Mouse (Mus musculus) midbrain, embryonic 14.5 days (tissue): ENCODE results near the gene Zfyve28. TPM values are rescaled to one million over a fixed set of nuclear protein-coding genes. Genes with fewer than 3 reads are reported as not detected.
A peak's percentile ranks its signal among the peaks of the same experiment; 100 is the strongest.

ENCODE experiments used
- ATAC-seq: fragments of 200-750 bp; cut with Nextera tagmentation; 2 replicates; pipeline ENCODE4 v1.8.0; 2017; ENCODE audit warnings: moderate number of reproducible peaks, moderate library complexity; ENCODE audit not compliant: low FRiP score, low TSS enrichment
- DNase-seq: peaks from one replicate; pipeline ENCODE4 v3.0.0-alpha.2; 2015
- H3K27ac ChIP-seq: fragments of 300-500 bp; sonication (generic); replicated peaks from 2 replicates; pipeline ENCODE4 v1.5.1; 2014; ENCODE audit warnings: mild to moderate bottlenecking, low read depth, low read length, moderate library complexity
- H3K27me3 ChIP-seq: fragments of 300-500 bp; sonication (generic); 2 replicates; pipeline ENCODE4 v1.6.1; 2014; ENCODE audit warnings: low read length, control low read depth, mixed read lengths; ENCODE audit not compliant: control insufficient read depth, insufficient read depth
- H3K36me3 ChIP-seq: fragments of 300-500 bp; sonication (generic); 2 replicates; pipeline ENCODE4 v1.6.1; 2014; ENCODE audit warnings: low read length, control low read depth; ENCODE audit not compliant: control insufficient read depth, insufficient read depth
- H3K4me1 ChIP-seq: fragments of 300-500 bp; sonication (generic); 2 replicates; pipeline ENCODE4 v1.6.1; 2014; ENCODE audit warnings: mild to moderate bottlenecking, antibody characterized with exemption, low read length, control low read depth; ENCODE audit not compliant: control insufficient read depth, insufficient read depth
- H3K4me2 ChIP-seq: fragments of 300-500 bp; sonication (generic); 2 replicates; pipeline ENCODE4 v1.6.1; 2014; ENCODE audit warnings: mild to moderate bottlenecking, low read length, moderate library complexity
- H3K4me3 ChIP-seq: fragments of 300-500 bp; sonication (generic); replicated peaks from 2 replicates; pipeline ENCODE4 v1.5.1; 2014; ENCODE audit warnings: low read depth, low read length
- H3K9ac ChIP-seq: fragments of 300-500 bp; sonication (generic); replicated peaks from 2 replicates; pipeline ENCODE4 v1.6.1; 2014; ENCODE audit warnings: mild to moderate bottlenecking, low read length, moderate library complexity
- H3K9me3 ChIP-seq: fragments of 300-500 bp; sonication (generic); 2 replicates; pipeline ENCODE4 v1.6.1; 2016; ENCODE audit warnings: low read length, control low read depth, mixed read lengths; ENCODE audit not compliant: control insufficient read depth
- WGBS: fragments of 180-500 bp; shearing (Covaris S2); extraction: QIAGEN DNeasy Blood & Tissue Kit; methylation state at CpG from one replicate; pipeline ENCODE4 v1.1.7; 2014; 5-methylcytosine and 5-hydroxymethylcytosine counted together
- polyA plus RNA-seq: library from polyadenylated mRNA; unstranded; fragments of >200 nt; fragmentation: Nextera tagmentation; extraction: Ambion mirVana; gene quantifications from 2 replicates; pipeline ENCODE4 v1.2.1, GENCODE M21; 2014

Zfyve28 gene
- polyA plus RNA-seq, 1 experiment from 2014 or later = 2.8 TPM

GRCm38 (mm10) chr5:34252307-34252966 is 35.8 kb downstream of the Zfyve28 start:
- no peaks in the 10 kb centered on the region for H3K27me3 ChIP-seq

GRCm38 (mm10) chr5:34251794-34252193 is 36.5 kb downstream of the Zfyve28 start:
- Histone ChIP-seq H3K27me3 (no peaks in the 10 kb centered on the region), H3K36me3 (no peaks in the 10 kb centered on the region), H3K4me1 (peaks cover 29% of the 10 kb centered on the region), H3K9ac (no peak overlapping the region), H3K4me3 (no peak overlapping the region), H3K27ac (peak overlapping the region; percentile 46), H3K9me3 (no peaks in the 10 kb centered on the region), H3K4me2 (no peak overlapping the region)
- 35% methylated on average over 4 of the region's 4 CpGs for WGBS
- DNase-seq (peak; percentile 31), ATAC-seq (no peak)

More at GRCm38 (mm10) chr5:34252307-34252966, 35.8 kb downstream of the Zfyve28 start:
- no peak for ATAC-seq
- WGBS = 18% methylated on average over 4 of the region's 4 CpGs
- no peaks in the 10 kb centered on the region for H3K36me3 ChIP-seq
- DNase-seq = peak; percentile 81
- H3K9me3 ChIP-seq = no peaks in the 10 kb centered on the region
- peak overlapping the region; percentile 46 for H3K27ac ChIP-seq
- H3K4me3 ChIP-seq = no peak overlapping the region
- H3K9ac ChIP-seq = no peak overlapping the region
- peaks cover 29% of the 10 kb centered on the region for H3K4me1 ChIP-seq
- no peak overlapping the region for H3K4me2 ChIP-seq

GRCm38 (mm10) chr5:34250090-34250489 is 38.2 kb downstream of the Zfyve28 start:
- H3K9ac ChIP-seq = no peak overlapping the region
- no peak overlapping the region for H3K4me3 ChIP-seq
- ATAC-seq (no peak), DNase-seq (peak; percentile 52)
- WGBS = 58% methylated on average over 3 of the region's 3 CpGs
- no peaks in the 10 kb centered on the region for H3K27me3 ChIP-seq
- no peaks in the 10 kb centered on the region for H3K9me3 ChIP-seq
- H3K4me2 ChIP-seq = no peak overlapping the region
- H3K4me1 ChIP-seq = peaks cover 29% of the 10 kb centered on the region
- H3K36me3 ChIP-seq = no peaks in the 10 kb centered on the region
- H3K27ac ChIP-seq = no peak overlapping the region

- Histone ChIP-seq H3K4me1 (peaks cover 29% of the 10 kb centered on the region), H3K27me3 (no peaks in the 10 kb centered on the region), H3K36me3 (no peaks in the 10 kb centered on the region), H3K9ac (no peak overlapping the region), H3K9me3 (no peaks in the 10 kb centered on the region), H3K4me2 (no peak overlapping the region), H3K27ac (no peak overlapping the region), H3K4me3 (no peak overlapping the region)
- 91% methylated on average over 4 of the region's 4 CpGs for WGBS
- DNase-seq (no peak), ATAC-seq (no peak)
These were observed 39.1 kb downstream of the Zfyve28 start for GRCm38 (mm10) chr5:34249132-34249531.

- H3K4me1 ChIP-seq = peaks cover 20% of the 10 kb centered on the region
- H3K4me2 ChIP-seq = no peak overlapping the region
- WGBS = 96% methylated on average over 3 of the region's 3 CpGs
- H3K9me3 ChIP-seq = no peaks in the 10 kb centered on the region
- H3K9ac ChIP-seq = no peak overlapping the region
- no peak overlapping the region for H3K4me3 ChIP-seq
- no peaks in the 10 kb centered on the region for H3K36me3 ChIP-seq
- DNase-seq = no peak
- no peaks in the 10 kb centered on the region for H3K27me3 ChIP-seq
- H3K27ac ChIP-seq = no peak overlapping the region
- no peak for ATAC-seq
These were observed 41.8 kb downstream of the Zfyve28 start for GRCm38 (mm10) chr5:34246443-34246842.

GRCm38 (mm10) chr5:34243062-34243461 is 45.2 kb downstream of the Zfyve28 start:
- H3K9ac ChIP-seq = no peak overlapping the region
- H3K4me2 ChIP-seq = no peak overlapping the region
- no peaks in the 10 kb centered on the region for H3K9me3 ChIP-seq
- H3K4me1 ChIP-seq = peaks cover 6% of the 10 kb centered on the region; the same call in 1 of the 2 replicates
- ATAC-seq = no peak
- 85% methylated on average over 5 of the region's 5 CpGs for WGBS
- no peaks in the 10 kb centered on the region for H3K36me3 ChIP-seq
- H3K27me3 ChIP-seq = no peaks in the 10 kb centered on the region
- no peak overlapping the region for H3K27ac ChIP-seq
- H3K4me3 ChIP-seq = no peak overlapping the region
- no peak for DNase-seq

GRCm38 (mm10) chr5:34242224-34242963 is 45.9 kb downstream of the Zfyve28 start:
- no peaks in the 10 kb centered on the region for H3K36me3 ChIP-seq
- no peak overlapping the region for H3K27ac ChIP-seq
- H3K4me1 ChIP-seq = peaks cover 6% of the 10 kb centered on the region; the same call in 1 of the 2 replicates
- no peak overlapping the region for H3K9ac ChIP-seq
- peak; percentile 56 for DNase-seq
- 49% methylated on average over 15 of the region's 15 CpGs for WGBS
- no peaks in the 10 kb centered on the region for H3K27me3 ChIP-seq
- no peak overlapping the region for H3K4me3 ChIP-seq
- H3K4me2 ChIP-seq = no peak overlapping the region
- ATAC-seq = no peak
- no peaks in the 10 kb centered on the region for H3K9me3 ChIP-seq

- H3K4me3 ChIP-seq = no peak overlapping the region
- H3K36me3 ChIP-seq = no peaks in the 10 kb centered on the region
- peaks cover 6% of the 10 kb centered on the region; the same call in 1 of the 2 replicates for H3K4me1 ChIP-seq
- WGBS = 94% methylated on average over 6 of the region's 6 CpGs
- no peak for ATAC-seq
- H3K27ac ChIP-seq = no peak overlapping the region
- H3K9me3 ChIP-seq = no peaks in the 10 kb centered on the region
- no peaks in the 10 kb centered on the region for H3K27me3 ChIP-seq
- no peak overlapping the region for H3K9ac ChIP-seq
- no peak overlapping the region for H3K4me2 ChIP-seq
- DNase-seq = no peak
These were observed 49.8 kb downstream of the Zfyve28 start for GRCm38 (mm10) chr5:34238444-34238843.
